Mouse (Mus musculus) neural tube, embryonic 13.5 days (tissue): Measurements from ENCODE around the gene Ift22. TPM values are rescaled to one million over a fixed set of nuclear protein-coding genes. Genes with fewer than 3 reads are reported as not detected.

Experiments used
- ATAC-seq: fragments of 200-750 bp; cut with Nextera tagmentation; 2 replicates; pipeline ENCODE4 v1.8.0; 2017; ENCODE audit warnings: low read depth, mild to moderate bottlenecking, moderate TSS enrichment, moderate library complexity
- H3K27ac ChIP-seq: fragments of 300-500 bp; sonication (generic); replicated peaks from 2 replicates; pipeline ENCODE4 v1.5.1; 2015; ENCODE audit warnings: moderate library complexity, mild to moderate bottlenecking, inconsistent platforms
- H3K27me3 ChIP-seq: fragments of 300-500 bp; sonication (generic); 2 replicates; pipeline ENCODE4 v1.6.1; 2015; ENCODE audit warnings: mild to moderate bottlenecking, inconsistent platforms
- H3K36me3 ChIP-seq: fragments of 300-500 bp; sonication (generic); 2 replicates; pipeline ENCODE4 v1.6.1; 2015; ENCODE audit warnings: mild to moderate bottlenecking, inconsistent platforms
- H3K4me1 ChIP-seq: fragments of 300-500 bp; sonication (generic); replicated peaks from 2 replicates; pipeline ENCODE4 v1.6.1; 2015; ENCODE audit warnings: inconsistent platforms
- H3K4me2 ChIP-seq: fragments of 300-500 bp; sonication (generic); 2 replicates; pipeline ENCODE4 v1.6.1; 2015; ENCODE audit warnings: inconsistent platforms, mild to moderate bottlenecking, moderate library complexity
- H3K4me3 ChIP-seq: fragments of 300-500 bp; sonication (generic); 2 replicates; pipeline ENCODE4 v1.5.1; 2015; ENCODE audit warnings: mild to moderate bottlenecking, inconsistent platforms
- H3K9ac ChIP-seq: fragments of 300-500 bp; sonication (generic); 2 replicates; pipeline ENCODE4 v1.6.1; 2015; ENCODE audit warnings: moderate library complexity, mild to moderate bottlenecking, inconsistent platforms
- H3K9me3 ChIP-seq: fragments of 300-500 bp; sonication (generic); 2 replicates; pipeline ENCODE4 v1.6.1; 2016; ENCODE audit warnings: inconsistent platforms
- WGBS: fragments of 180-500 bp; shearing (Covaris S2); methylation state at CpG from one replicate; pipeline ENCODE4 v1.1.7; 2015; 5-methylcytosine and 5-hydroxymethylcytosine counted together
- polyA plus RNA-seq: library from polyadenylated mRNA; unstranded; fragments of >200 nt; fragmentation: Nextera tagmentation; extraction: Ambion mirVana; gene quantifications from 2 replicates; pipeline ENCODE4 v1.2.1, GENCODE M21; 2015

Gene Ift22
- polyA plus RNA-seq, 1 experiment from 2014 or later = 124 TPM

- H3K9me3 ChIP-seq = no peaks in the 10 kb centered on the region
- H3K4me3 ChIP-seq = peak overlapping the region; percentile 58
- peak overlapping the region; percentile 83 for H3K4me2 ChIP-seq
- WGBS = 4% methylated on average over 39 of the region's 39 CpGs
- peaks cover 40% of the 10 kb centered on the region for H3K27me3 ChIP-seq
- H3K9ac ChIP-seq = peak overlapping the region; percentile 84
- H3K27ac ChIP-seq = no peak overlapping the region
- H3K36me3 ChIP-seq = no peaks in the 10 kb centered on the region
- H3K4me1 ChIP-seq = peaks cover 26% of the 10 kb centered on the region
- ATAC-seq = peak; percentile 80
Observed at GRCm38 (mm10) chr5:136881380-136882009, 26.5 kb upstream of the Ift22 start.

- peak; percentile 48; the same call in 1 of the 2 replicates for ATAC-seq
- 1% methylated on average over 47 of the region's 47 CpGs for WGBS
- H3K27ac ChIP-seq = peak overlapping the region; percentile 30; the same call in 1 of the 2 replicates
Observed at GRCm38 (mm10) chr5:136882055-136882787, 25.7 kb upstream of the Ift22 start.

GRCm38 (mm10) chr5:136882788-136883439 is 25.0 kb upstream of the Ift22 start, which contains the start of gene Col26a1:
TSS of gene Col26a1 (minus strand) at chr5:136883209.
- Histone ChIP-seq H3K9ac (peak within 1 kb of the TSS; percentile 84), H3K4me3 (peak within 1 kb of the TSS; percentile 58), H3K27ac (peak within 1 kb of the TSS; percentile 30; the same call in 1 of the 2 replicates), H3K4me1 (peaks cover 33% of the 10 kb centered on the region), H3K27me3 (peaks cover 40% of the 10 kb centered on the region), H3K36me3 (no peaks in the 10 kb centered on the region), H3K4me2 (peak within 1 kb of the TSS; percentile 83), H3K9me3 (no peaks in the 10 kb centered on the region)
- ATAC-seq = peak; percentile 51
- WGBS = 2% methylated on average over 43 of the region's 44 CpGs

More at GRCm38 (mm10) chr5:136882055-136882787, 25.7 kb upstream of the Ift22 start:
- Histone ChIP-seq H3K9me3 (no peaks in the 10 kb centered on the region), H3K9ac (peak overlapping the region; percentile 84), H3K27me3 (peaks cover 40% of the 10 kb centered on the region), H3K4me2 (peak overlapping the region; percentile 83), H3K4me3 (peak overlapping the region; percentile 58), H3K4me1 (peaks cover 32% of the 10 kb centered on the region), H3K36me3 (no peaks in the 10 kb centered on the region)

- peaks cover 24% of the 10 kb centered on the region for H3K4me1 ChIP-seq
- no peak for ATAC-seq
- no peak overlapping the region for H3K9ac ChIP-seq
- no peak overlapping the region for H3K4me2 ChIP-seq
- no peak overlapping the region; the same call in 1 of the 2 replicates for H3K27ac ChIP-seq
- WGBS = 39% methylated on average over 7 of the region's 7 CpGs
- H3K4me3 ChIP-seq = no peak overlapping the region
- H3K36me3 ChIP-seq = no peaks in the 10 kb centered on the region
- H3K27me3 ChIP-seq = peaks cover 25% of the 10 kb centered on the region
- H3K9me3 ChIP-seq = no peaks in the 10 kb centered on the region
Observed at GRCm38 (mm10) chr5:136886957-136887356, 21.0 kb upstream of the Ift22 start.

GRCm38 (mm10) chr5:136888539-136889355 is 19.2 kb upstream of the Ift22 start:
- Histone ChIP-seq H3K9me3 (no peaks in the 10 kb centered on the region), H3K4me1 (peaks cover 7% of the 10 kb centered on the region; the same call in 1 of the 2 replicates), H3K9ac (no peak overlapping the region), H3K27ac (0 out of 2 replicates have a peak overlapping the region, but pooled peaks have one; percentile 33), H3K4me2 (no peak overlapping the region), H3K36me3 (no peaks in the 10 kb centered on the region), H3K27me3 (peaks cover 9% of the 10 kb centered on the region), H3K4me3 (no peak overlapping the region)
- WGBS = 63% methylated on average over 19 of the region's 19 CpGs
- no peak for ATAC-seq

- Histone ChIP-seq H3K27ac (no peak overlapping the region), H3K4me1 (no peaks in the 10 kb centered on the region), H3K4me2 (no peak overlapping the region), H3K9ac (no peak overlapping the region), H3K36me3 (no peaks in the 10 kb centered on the region), H3K9me3 (no peaks in the 10 kb centered on the region), H3K27me3 (no peaks in the 10 kb centered on the region), H3K4me3 (no peak overlapping the region)
- 63% methylated on average over 25 of the region's 25 CpGs for WGBS
- no peak for ATAC-seq
Observed at GRCm38 (mm10) chr5:136894840-136895528, 13.0 kb upstream of the Ift22 start.

GRCm38 (mm10) chr5:136895529-136895963 is 12.4 kb upstream of the Ift22 start:
- ATAC-seq = no peak
- Histone ChIP-seq H3K4me2 (no peak overlapping the region), H3K27me3 (no peaks in the 10 kb centered on the region), H3K4me3 (no peak overlapping the region), H3K27ac (no peak overlapping the region), H3K9ac (no peak overlapping the region), H3K36me3 (no peaks in the 10 kb centered on the region), H3K4me1 (no peaks in the 10 kb centered on the region), H3K9me3 (no peaks in the 10 kb centered on the region)
- 57% methylated on average over 10 of the region's 10 CpGs for WGBS

- no peak for ATAC-seq
- 58% methylated on average over 3 of the region's 3 CpGs for WGBS
- no peaks in the 10 kb centered on the region for H3K27me3 ChIP-seq
Observed at GRCm38 (mm10) chr5:136904621-136905020, 3.3 kb upstream of the Ift22 start.

GRCm38 (mm10) chr5:136905630-136906029 is 2.3 kb upstream of the Ift22 start:
- H3K36me3 ChIP-seq = 0 out of 2 replicates have a peak, but pooled peaks cover under 1% of the 10 kb centered on the region
- H3K4me3 ChIP-seq = no peak overlapping the region
- H3K27me3 ChIP-seq = no peaks in the 10 kb centered on the region
- H3K9ac ChIP-seq = no peak overlapping the region
- no peaks in the 10 kb centered on the region for H3K9me3 ChIP-seq
- ATAC-seq = no peak
- no peak overlapping the region for H3K27ac ChIP-seq
- H3K4me2 ChIP-seq = no peak overlapping the region
- peaks cover 16% of the 10 kb centered on the region for H3K4me1 ChIP-seq
- WGBS = 54% methylated on average over 7 of the region's 7 CpGs

More at GRCm38 (mm10) chr5:136904621-136905020, 3.3 kb upstream of the Ift22 start:
- no peaks in the 10 kb centered on the region for H3K36me3 ChIP-seq
- H3K4me3 ChIP-seq = no peak overlapping the region
- no peak overlapping the region for H3K4me2 ChIP-seq
- no peak overlapping the region for H3K27ac ChIP-seq
- no peaks in the 10 kb centered on the region for H3K9me3 ChIP-seq
- H3K4me1 ChIP-seq = peaks cover 16% of the 10 kb centered on the region
- no peak overlapping the region for H3K9ac ChIP-seq

GRCm38 (mm10) chr5:136907587-136907986 is 363 bp upstream of the Ift22 start:
- peaks cover 20% of the 10 kb centered on the region for H3K36me3 ChIP-seq
- ATAC-seq = peak; percentile 52
- peak overlapping the region; percentile 61; the same call in 1 of the 2 replicates for H3K27ac ChIP-seq
- peaks cover 16% of the 10 kb centered on the region for H3K4me1 ChIP-seq
- H3K9me3 ChIP-seq = no peaks in the 10 kb centered on the region
- peak overlapping the region; percentile 74 for H3K4me2 ChIP-seq
- H3K9ac ChIP-seq = peak overlapping the region; percentile 81
- WGBS = 38% methylated on average over 9 of the region's 9 CpGs
- H3K4me3 ChIP-seq = peak overlapping the region; percentile 78
- H3K27me3 ChIP-seq = no peaks in the 10 kb centered on the region

- Histone ChIP-seq H3K9me3 (no peaks in the 10 kb centered on the region), H3K4me3 (no peak overlapping the region), H3K27me3 (no peaks in the 10 kb centered on the region), H3K4me1 (peaks cover 2% of the 10 kb centered on the region), H3K36me3 (peaks cover 34% of the 10 kb centered on the region), H3K27ac (no peak overlapping the region), H3K9ac (no peak overlapping the region), H3K4me2 (no peak overlapping the region)
- no peak for ATAC-seq
- 80% methylated on average over 3 of the region's 3 CpGs for WGBS
Observed at GRCm38 (mm10) chr5:136914183-136914582, 6.2 kb downstream of the Ift22 start.
